Mouse (Mus musculus): ENCODE data around the gene Fam209. TPM values are rescaled to one million over a fixed set of nuclear protein-coding genes. Genes with fewer than 3 reads are reported as not detected.

Gene Fam209
- total RNA-seq, 4 experiments from 2014 or later: 0.38 TPM; not detected in 3

DNA sequence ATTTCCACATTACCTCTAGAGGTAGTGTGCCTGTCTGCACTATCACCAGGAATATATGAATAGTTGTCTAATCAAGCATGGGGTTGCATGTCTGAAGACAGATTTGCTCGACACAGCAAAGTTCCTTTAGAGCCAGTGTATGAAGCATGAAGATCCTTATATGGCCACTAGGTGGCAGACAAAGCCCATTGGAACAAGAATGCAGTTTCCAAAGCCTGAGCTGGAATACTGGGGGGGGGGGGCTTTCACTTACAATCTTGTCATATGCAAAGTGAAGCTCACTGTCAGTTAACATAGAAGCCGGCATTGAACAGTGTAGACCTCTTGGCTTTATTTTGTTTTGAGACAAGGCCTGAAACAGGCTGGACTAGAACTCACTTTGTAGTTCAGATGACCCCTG lies 5.5 kb downstream of the Fam209 start:
- DNase-seq: no peak

DNA sequence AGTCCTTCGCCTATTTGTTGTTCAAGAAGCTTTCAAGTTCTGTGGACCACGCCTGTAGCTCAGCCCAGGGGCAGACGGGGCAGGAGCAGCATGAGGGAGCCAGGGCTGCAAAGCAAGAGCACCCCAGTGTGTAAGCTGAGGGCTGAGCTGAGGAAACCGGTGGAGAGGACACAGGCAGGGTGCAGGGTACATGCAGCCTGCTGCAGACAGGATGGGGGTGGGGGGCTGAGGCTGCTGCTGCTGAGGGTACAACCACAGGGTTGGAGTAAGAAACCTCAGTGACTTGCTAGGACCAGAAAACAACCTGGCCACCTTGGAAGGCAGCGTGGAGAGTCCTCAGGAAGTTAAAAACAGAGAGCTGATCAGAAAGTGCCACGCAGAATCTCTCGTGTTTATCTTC lies 8.0 kb downstream of the Fam209 start:
- DNase-seq: no peak

DNA sequence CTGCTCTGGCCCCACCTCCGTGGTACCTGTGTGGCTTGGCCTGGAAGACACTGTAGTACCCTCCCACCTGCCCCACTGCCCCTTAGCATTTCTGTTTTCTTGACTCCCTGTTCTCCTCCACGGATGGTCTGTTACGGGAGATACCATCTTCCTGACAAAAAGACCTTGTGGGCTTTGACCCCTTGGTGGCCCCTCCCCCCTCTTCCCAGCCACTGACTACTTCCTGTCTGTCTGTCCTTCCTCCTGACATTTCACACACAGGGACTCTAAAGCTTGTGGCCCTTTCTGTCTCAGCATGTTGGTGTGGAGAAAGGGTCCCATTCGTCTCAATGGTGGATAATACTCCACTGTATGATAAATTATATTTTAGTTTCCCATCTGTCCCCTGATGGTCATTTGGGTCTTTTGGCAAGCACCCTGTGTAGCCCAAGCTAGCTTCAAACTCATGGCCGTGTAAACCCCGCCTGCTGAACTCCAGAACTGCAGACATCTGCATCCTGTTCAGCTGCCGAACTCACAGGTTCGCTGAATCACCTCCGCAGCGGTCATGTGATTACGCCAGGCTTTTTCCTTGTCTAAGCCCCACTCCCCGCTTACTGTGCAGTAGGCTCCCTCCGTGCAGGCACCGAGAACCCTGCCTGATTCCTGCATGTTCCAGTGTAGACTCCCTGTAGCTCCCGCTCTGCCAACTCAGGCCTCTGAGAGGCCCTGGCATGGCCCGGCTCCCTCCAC lies 9.5 kb downstream of the Fam209 start:
- DNase-seq: no peak

DNA sequence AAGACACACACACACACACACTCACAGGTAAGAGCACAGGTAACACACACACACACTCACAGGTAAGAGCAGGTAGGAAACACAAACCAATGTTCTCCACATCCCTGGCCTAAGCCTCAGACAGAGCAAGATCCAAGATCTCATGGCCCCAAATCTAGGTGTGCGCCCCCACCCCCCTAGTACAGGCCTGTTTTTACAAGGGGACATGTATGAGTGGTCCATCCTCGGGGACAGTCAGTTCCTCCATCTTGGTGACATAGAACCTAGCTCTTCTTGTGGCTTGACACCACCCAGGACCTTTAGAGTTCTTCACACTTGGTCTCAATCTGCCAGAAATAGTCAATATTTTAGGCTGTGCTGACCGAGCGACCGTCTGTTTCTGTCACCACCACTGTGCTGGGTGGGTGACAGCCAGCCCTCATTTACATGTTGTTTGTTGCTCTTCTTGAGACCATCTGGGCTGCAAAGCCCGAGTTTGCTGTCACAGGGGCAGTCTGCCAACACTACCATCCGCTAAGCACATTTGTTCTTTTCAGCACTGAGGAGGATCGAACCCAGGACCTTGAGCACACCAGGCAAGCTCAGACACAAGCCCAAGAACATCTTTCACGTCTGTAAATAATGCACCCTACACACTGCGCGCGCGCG lies 11.6 kb downstream of the Fam209 start:
- DNase-seq: no peak

DNA sequence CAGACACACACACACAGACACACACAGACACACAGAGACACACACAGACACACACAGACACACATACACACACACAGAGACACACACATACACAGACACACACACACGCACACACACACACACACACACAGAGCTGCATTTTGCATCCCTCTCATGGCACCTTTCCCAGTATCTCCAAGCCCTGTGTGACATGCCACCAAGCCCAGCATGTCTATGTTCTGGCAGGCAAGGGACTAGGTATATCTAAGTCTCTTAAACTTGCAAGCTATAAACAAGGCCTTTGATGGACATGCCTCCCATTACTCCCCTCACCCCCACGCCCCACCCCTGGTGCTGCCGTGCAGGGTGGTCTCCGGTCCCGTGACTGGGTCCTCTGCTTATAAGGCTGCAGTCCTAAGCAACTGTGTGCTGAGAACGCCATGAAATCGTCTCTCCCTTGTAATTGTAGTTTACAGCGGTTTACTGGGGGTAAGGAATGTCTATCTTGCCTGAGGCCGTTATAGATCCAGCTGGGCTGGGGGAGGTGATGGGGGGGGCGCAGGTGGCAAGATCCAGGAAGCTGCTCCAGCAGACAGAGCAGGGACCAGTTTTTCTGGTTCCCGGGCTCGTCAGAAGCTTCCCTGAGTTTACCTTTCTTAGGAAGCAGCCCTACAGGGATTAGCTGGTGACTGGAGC lies 12.5 kb downstream of the Fam209 start:
- DNase-seq: no peak

DNA sequence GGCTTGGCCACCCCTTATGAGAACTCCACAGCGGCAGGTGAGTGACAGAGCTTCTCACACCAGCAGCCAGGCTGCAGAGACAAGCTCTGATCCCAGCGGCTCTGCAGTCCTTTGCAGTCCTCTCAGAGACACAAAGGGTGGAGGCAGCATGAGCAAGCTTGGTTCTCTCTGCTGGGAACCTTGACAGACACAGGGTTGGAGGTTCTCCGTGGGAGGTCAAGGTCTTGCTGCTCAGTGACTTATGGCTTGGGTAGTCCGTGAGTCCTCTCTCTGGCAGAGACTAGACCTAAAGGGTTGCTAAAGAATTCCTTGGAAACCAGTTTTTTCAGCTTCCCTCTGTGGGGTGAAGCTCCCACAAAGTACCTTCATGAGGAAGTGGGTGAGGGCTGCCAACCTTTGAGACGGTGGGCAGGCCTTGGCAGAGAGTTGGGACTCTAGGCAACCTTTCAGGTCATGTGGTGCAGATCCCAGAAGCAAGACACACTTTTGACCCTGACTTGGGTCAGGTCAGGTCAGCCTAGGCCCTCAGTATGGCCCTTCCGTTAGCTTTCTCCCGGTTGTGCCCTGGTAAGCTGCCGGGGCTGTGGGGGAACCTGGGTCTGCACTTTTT lies 24.5 kb downstream of the Fam209 start:
- peak; percentile 49 for DNase-seq

DNA sequence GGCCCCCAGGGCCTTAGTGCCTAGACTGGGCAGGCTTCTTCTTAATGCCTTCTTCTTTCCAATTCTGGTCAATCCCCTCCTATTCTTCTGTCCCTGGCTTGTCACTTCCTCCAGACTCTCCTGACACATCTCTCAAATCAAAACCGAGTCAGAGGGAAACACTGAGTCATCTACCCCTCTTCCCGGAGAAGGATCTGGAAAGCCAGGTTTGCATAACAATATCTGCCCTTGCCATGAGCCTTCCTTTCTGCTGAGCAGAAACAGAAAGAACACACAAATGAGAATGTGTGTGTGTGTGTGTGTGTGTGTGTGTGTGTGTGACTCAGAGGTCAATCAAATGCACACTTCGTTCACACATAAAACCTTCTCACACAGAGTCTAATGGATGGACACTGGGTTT lies 26.5 kb downstream of the Fam209 start:
- peak; percentile 40 for DNase-seq

DNA sequence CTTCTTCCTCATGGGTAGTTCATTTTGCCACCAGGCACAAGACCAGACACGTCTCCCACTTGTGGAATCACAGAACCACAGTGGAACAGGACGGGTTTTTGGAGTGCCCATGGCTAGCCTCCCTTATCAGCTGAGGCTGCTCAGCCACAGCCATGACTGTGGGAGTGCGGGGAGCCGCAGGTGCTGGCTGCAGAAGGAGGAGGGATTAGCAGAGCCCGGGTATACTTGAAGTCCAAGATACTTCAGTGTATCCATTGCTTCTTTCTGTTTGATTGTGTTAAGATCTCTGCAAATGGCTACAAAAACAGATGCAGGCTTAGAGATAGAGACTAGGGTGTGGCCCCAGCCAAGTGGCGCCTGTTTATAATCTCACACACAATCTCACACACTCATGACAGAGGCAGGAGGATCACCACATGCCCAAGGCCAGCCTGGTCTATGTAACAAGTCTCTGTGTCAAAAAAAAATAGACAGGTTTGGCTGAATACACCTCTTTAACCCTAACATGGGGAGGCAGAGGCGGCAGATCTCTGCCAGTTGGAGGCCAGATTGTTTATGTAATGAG lies 28.5 kb downstream of the Fam209 start:
- no peak for DNase-seq

DNA sequence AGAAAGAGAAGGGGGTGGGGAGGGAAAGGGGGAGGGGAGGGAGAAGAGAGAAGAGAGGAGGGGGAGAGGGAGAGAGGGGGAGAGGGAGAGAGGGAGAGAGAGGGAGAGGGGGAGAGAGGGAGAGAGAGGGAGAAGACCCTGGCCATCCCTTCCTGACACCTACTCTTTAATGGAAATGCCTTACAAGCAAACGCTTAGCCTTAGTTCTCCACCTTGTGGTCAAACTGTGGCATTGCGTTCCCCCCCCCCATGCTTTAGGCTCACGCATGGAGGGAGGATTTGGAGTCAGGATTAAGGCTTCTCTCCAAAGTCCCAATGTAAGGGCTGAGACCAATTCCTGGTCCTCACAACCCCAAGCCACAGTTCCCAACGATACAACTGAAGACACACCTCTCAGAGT lies 29.0 kb downstream of the Fam209 start:
- no peak for DNase-seq

DNA sequence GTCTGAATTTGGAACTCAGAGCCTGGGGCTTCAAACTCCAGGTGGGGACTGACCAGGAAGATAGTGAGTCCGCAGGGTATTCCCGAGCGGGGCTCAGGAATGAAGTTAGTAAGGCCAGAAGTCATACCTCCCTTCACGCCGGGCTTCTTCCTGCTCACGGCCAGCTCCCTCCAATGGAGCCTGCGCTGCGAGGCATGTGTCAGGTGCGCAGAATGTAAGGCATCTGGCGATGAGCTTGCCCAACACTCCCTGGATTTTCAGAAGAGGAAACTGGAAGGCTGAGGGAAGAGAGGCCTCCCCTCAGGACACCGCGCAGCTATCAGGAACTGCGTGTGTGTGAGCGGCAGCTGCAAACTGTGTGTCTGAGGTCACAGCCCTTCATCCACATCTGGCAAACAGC lies 29.8 kb downstream of the Fam209 start:
- no peak for DNase-seq

DNA sequence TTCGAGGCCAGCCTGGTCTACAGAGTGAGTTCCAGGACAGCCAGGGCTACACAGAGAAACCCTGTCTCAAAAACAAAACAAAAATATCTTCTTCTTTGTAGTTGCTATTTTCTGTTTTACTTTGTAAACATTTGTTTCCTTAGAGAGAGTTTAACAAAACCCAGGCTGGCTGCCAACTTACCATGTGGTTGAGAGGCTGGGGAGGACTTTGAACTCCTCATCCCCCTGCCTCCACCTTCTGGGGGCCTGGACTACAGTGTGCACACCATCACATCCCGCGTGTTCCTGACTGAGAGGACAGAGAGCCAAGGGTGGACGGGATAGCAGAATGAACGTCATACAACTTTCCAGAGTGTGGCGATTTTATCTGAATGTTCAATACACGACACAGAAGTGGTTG lies 33.8 kb downstream of the Fam209 start:
- no peak for DNase-seq

DNA sequence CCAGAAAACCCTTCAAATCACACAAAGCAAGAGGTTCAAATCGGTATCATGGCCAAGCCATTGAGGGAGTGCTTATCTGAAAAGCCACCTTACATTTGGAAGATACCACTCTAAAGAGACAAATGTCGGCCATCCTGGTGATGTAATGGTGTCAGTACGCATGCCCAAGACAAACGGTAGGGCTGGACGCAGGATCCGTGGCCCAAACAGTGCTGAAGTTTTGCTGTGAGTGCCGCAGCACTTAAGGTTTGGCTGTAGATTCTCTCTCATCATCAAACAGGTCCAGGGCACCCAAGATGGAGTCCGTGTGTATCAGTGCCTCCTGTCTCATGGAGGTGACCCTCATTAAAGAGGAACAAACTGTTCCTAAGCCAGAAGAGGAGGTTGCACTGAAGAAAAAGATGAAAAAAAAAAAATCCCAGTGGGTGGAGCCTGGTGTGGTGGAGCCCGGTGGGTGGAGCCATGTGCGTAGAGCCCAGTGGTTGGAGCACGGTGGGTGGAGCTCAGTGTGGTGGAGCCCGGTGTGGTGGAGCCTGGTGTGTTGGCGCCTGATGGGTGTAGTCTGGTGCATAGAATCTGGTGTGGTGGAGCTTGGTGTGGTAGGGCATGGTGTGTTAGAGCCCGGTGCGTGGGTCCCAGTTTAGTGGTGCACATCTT lies 37.9 kb downstream of the Fam209 start:
- no peak for DNase-seq

DNA sequence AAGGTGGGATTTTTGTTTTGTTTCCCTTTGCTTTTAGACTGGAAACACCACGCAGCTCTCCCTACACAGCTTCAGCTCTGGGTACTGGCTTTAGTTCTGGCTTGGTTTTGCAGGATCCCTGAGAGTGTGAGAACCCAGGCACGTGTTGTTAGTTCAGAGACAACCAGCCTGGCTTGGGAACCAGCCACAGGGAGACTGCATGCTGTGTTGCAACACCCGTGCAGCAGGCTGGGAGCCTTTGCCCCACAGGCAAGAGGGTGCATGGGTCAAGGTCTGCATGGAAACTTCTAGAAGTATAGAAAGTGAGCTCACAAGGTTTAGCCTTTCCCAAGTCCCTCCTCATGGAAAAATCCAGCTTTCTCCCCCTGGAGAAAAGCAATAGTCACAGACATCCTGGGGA lies 38.6 kb downstream of the Fam209 start:
- no peak for DNase-seq

DNA sequence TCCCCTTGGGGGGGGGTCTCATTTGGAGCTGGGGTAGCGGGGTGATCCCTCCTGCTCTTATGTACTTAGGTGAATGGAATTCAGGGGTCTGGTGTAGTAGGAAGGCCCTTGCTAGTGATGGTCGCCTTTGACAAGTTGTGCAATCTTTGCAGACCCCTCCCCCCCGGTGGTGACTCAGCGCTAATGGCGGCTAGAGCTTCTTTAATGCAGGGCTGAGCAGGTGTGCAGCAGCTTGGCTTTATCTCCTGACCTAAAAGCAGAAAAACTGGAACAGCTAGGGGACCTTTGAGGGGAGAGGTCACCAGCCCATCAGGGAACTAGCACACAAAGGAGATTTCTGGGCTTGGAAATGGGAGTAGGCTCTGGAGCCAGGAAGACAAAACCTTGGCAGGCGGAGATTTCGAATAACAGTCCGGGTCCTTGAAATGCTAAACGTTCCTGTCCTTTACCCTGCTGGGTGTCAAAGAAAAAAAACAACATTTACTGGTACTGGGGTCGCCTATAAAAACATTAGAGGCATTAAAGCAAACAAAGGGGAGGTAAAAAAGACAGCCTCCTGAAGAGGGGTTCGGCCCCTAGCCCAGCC lies 44.2 kb downstream of the Fam209 start:
- no peak for DNase-seq

DNA sequence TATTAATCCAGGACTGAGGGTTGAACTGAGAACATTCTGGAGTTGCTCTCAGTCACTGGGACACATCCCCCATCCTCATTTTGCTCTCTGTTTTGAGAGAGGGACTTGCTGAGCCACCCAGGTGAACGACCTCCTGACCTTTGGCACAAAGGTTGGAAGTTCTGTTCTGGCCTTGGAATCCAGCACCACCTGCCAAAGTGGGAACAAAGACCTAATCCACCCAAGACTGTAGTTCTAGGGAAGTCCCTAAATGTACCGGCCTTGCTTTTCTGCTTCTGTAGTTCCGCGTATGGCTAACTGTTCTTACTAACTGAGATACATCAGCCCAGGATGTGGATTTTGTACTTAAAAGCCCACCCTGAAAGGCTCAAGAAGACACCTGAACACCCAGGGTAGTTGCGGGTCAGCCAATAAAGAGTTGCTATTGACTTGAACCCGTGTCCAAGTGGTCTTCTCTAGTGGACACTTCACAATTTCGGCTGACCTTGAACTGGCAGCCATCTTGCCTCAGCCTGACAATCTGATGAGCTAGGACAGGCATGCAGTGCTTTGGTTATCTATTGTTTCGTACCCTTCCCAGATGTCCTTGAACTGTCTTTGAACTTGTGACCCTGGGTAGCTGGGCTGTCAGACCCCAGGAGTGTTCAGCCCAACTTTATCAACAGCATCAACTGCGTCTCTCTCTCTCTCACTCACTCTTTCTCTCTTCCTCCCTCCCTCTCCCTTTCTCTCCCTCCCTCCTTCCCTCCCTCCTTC lies 48.5 kb downstream of the Fam209 start:
- DNase-seq: no peak

DNA sequence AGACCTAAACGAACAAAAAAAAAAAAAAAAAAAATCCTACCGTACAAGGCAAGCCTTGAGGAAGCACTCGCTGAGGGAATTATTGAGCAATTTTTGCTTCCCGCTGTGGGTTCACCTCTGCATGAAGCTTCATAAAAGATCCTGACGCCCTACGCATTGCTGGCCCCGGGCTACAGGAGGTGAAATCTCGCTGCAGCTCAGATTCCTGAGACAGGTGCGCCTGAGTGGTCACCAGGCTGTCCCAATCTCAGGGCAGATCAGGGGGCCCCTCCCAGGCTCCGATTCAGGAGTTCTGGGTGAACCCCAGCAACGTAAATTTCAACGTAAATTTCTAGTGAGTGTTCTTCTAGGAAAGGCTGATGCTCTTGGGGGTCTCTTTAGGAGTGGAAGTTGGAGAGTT lies 50.2 kb downstream of the Fam209 start:
- DNase-seq: no peak

Other genes with a start within 250 kb of the Fam209 start
- not detected for gene Mc3r, start 224.0 kb upstream of the Fam209 start, total RNA-seq (2022)
- 10 to 100 TPM; 28.5 to 34.3 (median 29.9) TPM for gene Fam210b, start 127.0 kb upstream of the Fam209 start, total RNA-seq (2022)
- gene Aurka, start 102.0 kb upstream of the Fam209 start, total RNA-seq (2022): 1 to 10 TPM; 1.8 to 3.2 (median 2.5) TPM
- 10 to 100 TPM; 29.3 to 35.3 (median 33.4) TPM for gene Cstf1, start 101.8 kb upstream of the Fam209 start, total RNA-seq (2022)
- under 1 TPM in 3 of 4 experiments, not detected in 1; 0.12 to 0.25 (median 0.19) TPM for gene Cass4, start 78.7 kb upstream of the Fam209 start, total RNA-seq (2022)
- gene Rtf2, start 32.0 kb upstream of the Fam209 start, total RNA-seq (2022): 10 to 100 TPM; 77.2 to 92.4 (median 82.4) TPM
- not detected for gene Gcnt7, start 13.9 kb upstream of the Fam209 start, total RNA-seq (2022)
- not detected for gene Tfap2c, start 77.1 kb downstream of the Fam209 start, total RNA-seq (2022)